Mouse (Mus musculus) spleen, postnatal 10 days (tissue): ENCODE data around the gene Spg21.

Source experiments
- DNase-seq, 2 experiments: peaks; one replicate each; pipeline ENCODE4 v3.0.0; 2021 to 2022; ENCODE audit warnings: low spot score in 2 of 2

Gene Spg21

GRCm38 (mm10) chr9:65535789-65536469, 75.2 kb downstream of the Spg21 start:
- DNase-seq, result no peak

- DNase-seq, result no peak
These were observed 75.7 kb downstream of the Spg21 start for GRCm38 (mm10) chr9:65536491-65536890.
